Mouse (Mus musculus): ENCODE measurements at regions not wholly inside any gene's neighbourhood (a gene's known extent, or its start where the extent isn't known, plus 50 kb on each side); places are given as distances from the start of the nearest gene placed in this dataset.
"Not testable (repeated sequence)": the region's sequence is repeated elsewhere in the genome, so short reads cannot be mapped to it uniquely, and the experiment has no call there.

DNA sequence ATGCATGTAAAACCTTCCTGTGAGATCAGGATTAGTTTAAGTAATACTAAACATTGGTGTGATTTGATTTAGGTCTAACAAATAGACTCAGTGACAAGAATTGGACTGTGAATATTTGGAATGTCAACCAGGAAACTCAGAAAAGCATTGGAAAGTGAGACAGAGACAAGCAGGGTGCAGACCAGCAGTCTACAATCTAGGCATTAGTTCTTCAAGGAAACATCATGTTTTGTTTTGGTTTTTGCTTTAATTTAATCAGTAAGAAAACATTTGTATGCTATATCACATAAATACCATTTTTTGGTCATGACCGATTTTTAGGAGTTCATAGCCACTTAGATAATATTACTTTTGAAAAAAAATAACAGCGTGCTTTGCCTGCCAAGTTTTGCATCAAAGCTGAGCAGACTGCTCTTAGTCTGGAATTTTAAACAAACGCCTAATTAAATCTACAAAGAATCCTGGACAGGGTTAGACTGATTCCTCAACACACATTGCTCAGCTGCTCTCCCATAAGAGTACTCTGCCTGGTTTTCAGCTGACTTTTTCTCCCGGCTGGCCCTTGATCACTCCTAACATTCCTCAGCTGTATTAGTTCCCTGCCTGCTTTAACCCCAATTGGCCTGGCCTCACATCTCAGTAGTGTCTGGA, 396.5 kb upstream of the Kcnh7 start:
- H3K4me2 ChIP-seq, result no peak overlapping the region
- H3K27me3 ChIP-seq (replicated peaks), result no peaks in the 10 kb centered on the region
- H3K4me1 ChIP-seq (replicated peaks), result no peaks in the 10 kb centered on the region
- H3K27ac ChIP-seq (ENCODE audit: poor library complexity, severe bottlenecking), result no peak overlapping the region
- ATAC-seq (ENCODE audit: insufficient number of reproducible peaks, low FRiP score), result no peak
- H3K9me3 ChIP-seq (replicated peaks), result no peaks in the 10 kb centered on the region
- no peak overlapping the region for H3K4me3 ChIP-seq
- no peak overlapping the region for H3K9ac ChIP-seq
- 60% methylated on average over 4 of the region's 4 CpGs for WGBS
- H3K36me3 ChIP-seq, result no peaks in the 10 kb centered on the region

DNA sequence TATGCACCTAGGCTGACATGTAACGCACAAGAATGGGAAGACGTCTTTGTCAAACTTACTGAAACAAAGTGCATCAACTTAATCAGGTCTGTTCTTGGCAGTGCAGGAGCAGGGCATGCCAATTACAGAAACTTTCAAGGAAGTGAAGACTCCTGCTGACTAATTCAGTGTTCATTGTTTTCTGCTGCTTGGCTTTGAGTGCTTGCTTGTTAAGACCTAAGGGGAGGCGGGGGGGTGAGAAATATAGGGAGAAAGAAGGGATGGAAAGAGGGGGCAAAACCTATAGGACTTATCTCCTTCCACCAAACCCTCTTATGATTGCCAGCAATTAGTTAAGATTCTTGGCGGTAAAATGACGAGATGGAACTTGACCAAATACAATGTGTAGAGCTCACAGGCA, 391.1 kb upstream of the Kcnh7 start:
- no peak for ATAC-seq (ENCODE audit: insufficient number of reproducible peaks, low FRiP score)

DNA sequence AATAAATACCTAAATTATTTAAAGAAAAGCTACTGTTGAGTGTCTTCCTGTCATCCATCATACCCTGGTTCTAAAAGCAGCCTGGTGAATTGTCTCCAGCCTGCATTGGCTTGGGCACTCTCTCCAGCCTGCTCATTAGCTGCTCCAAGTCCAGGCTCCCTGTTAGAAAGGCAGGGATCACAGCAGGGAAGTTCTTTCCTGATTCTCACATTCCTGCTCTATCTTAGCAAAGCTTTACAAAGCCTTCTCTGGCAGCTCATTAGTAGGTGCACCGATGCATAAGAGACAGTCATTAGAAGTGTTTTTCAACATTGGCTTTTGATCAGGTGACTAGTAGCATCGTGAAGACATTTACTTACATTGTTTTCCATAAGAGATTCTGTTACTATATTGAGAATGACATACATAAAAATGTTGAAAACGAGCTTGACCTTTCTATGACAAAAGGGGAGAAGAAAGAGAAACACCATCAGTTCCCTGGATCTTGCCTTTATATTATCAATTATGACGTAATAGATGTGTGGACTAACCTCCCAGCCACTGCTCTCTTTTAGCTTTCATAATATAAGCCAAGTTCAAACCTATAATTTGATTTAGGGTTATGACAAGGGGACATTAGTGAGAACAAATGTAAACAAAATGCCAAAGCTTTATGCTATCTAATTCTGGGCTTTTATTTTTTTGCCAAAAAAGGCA, 390.1 kb upstream of the Kcnh7 start:
- Histone ChIP-seq H3K4me1 (replicated peaks) (0 out of 2 replicates have a peak, but pooled peaks cover 3% of the 10 kb centered on the region), H3K4me3 (no peak overlapping the region), H3K9ac (no peak overlapping the region), H3K36me3 (no peaks in the 10 kb centered on the region), H3K27ac (ENCODE audit: poor library complexity, severe bottlenecking) (no peak overlapping the region), H3K27me3 (replicated peaks) (no peaks in the 10 kb centered on the region), H3K9me3 (replicated peaks) (no peaks in the 10 kb centered on the region), H3K4me2 (no peak overlapping the region)
- no peak for ATAC-seq (ENCODE audit: insufficient number of reproducible peaks, low FRiP score)
- 24% methylated on average over 4 of the region's 4 CpGs for WGBS

More for the DNA sequence above, 391.1 kb upstream of the Kcnh7 start:
- no peaks in the 10 kb centered on the region for H3K36me3 ChIP-seq
- no peak overlapping the region for H3K4me2 ChIP-seq
- H3K4me3 ChIP-seq, result no peak overlapping the region
- no peaks in the 10 kb centered on the region for H3K27me3 ChIP-seq (replicated peaks)
- H3K27ac ChIP-seq (ENCODE audit: poor library complexity, severe bottlenecking), result no peak overlapping the region
- no peak overlapping the region for H3K9ac ChIP-seq
- 0 out of 2 replicates have a peak, but pooled peaks cover 3% of the 10 kb centered on the region for H3K4me1 ChIP-seq (replicated peaks)
- H3K9me3 ChIP-seq (replicated peaks), result no peaks in the 10 kb centered on the region
- WGBS, result 73% methylated on average over 5 of the region's 5 CpGs

DNA sequence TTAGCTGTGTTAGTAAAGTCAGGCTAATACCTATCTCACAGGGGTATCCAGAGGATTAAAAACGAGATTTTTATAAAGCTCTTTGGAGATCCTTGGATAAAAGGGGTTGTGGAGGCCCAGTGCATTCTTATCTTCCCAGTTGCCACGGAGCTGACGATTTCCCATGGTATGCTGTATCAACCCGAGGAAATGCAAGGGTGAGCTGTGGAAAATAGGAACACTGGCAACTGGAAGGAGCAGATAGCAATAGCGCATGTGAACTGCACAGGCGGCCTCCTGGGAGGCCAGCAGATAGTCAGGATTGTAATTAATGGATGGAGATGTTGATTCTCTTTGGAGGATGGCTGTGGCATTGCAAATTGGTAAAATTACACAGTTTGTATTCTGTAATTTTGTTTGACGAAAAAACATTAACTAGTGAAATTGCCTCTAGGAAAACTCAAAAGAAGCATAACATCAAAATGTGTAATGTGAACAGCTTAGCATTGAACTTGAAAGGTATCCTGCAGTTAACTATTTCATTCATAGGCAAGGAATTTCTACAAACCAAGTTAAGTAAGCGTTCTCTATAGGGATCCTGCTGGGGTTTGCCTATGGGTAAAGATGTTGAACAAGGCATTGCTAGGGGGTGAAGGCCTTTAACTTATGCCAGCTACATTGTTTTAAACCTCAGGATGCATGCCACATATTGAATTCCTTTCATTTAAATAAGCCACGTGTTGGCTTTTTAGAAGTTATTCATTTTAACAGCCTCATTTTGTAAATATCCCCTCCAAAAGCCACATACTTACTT, 389.1 kb upstream of the Kcnh7 start:
- WGBS, result 30% methylated on average over 9 of the region's 9 CpGs
- ATAC-seq (ENCODE audit: insufficient number of reproducible peaks, low FRiP score), result no peak
- Histone ChIP-seq H3K9ac (no peak overlapping the region), H3K36me3 (no peaks in the 10 kb centered on the region), H3K4me2 (no peak overlapping the region), H3K27me3 (replicated peaks) (no peaks in the 10 kb centered on the region), H3K9me3 (replicated peaks) (no peaks in the 10 kb centered on the region), H3K4me3 (no peak overlapping the region), H3K27ac (ENCODE audit: poor library complexity, severe bottlenecking) (no peak overlapping the region), H3K4me1 (replicated peaks) (0 out of 2 replicates have a peak, but pooled peaks cover 3% of the 10 kb centered on the region)

DNA sequence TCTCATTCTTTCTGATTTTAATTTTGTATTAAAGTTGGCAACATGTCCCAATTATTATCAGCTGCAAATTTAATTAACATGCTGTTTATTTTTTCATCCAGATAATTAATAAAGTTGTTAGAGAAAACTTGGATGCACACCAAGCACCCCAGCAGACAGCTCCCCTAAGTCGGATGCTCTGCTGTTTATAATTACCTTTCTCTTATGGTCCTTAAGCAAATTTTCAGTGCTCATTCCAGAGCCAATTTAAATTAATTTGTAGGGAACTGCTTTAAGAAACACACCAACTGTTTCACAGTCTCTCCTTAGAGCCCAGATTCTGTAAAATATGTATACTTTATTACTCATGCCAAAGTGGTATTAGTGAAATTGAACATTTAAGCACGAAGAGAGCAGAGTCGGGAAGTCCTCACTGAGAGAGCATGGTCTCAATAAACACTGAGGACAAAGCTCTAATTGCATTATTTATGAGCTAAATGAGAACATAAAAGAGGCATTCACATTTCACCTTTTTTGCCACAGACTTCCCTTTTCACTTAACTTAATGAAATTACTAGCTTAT, 372.9 kb upstream of the Kcnh7 start:
- H3K4me2 ChIP-seq, result no peak overlapping the region
- H3K4me1 ChIP-seq (replicated peaks), result no peaks in the 10 kb centered on the region
- H3K4me3 ChIP-seq, result no peak overlapping the region
- no peak overlapping the region for H3K27ac ChIP-seq (ENCODE audit: poor library complexity, severe bottlenecking)
- no peaks in the 10 kb centered on the region for H3K36me3 ChIP-seq
- H3K9ac ChIP-seq, result no peak overlapping the region
- no peaks in the 10 kb centered on the region for H3K27me3 ChIP-seq (replicated peaks)
- H3K9me3 ChIP-seq (replicated peaks), result 0 out of 2 replicates have a peak, but pooled peaks cover 3% of the 10 kb centered on the region
- 82% methylated on average over 3 of the region's 3 CpGs for WGBS
- no peak for ATAC-seq (ENCODE audit: insufficient number of reproducible peaks, low FRiP score)

DNA sequence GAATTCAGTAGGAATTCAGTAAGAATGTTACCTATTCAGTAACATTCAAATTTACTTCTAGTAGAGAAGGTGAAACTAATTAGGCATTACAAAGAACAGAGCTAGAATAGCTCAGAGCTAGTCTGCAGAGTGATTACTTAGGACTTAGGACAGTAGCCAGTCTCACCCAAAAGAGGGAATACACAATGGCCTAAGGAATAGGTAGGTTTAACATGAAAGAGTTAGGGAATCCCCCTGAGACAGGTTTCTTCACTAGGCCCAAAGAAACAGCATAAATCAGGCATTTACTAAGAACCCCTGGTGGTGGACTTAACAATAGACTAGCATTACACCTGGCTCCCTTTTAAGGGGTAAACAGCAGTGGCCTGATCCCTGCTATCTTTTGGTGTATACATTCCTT, 357.7 kb upstream of the Kcnh7 start:
- H3K27ac ChIP-seq (ENCODE audit: poor library complexity, severe bottlenecking); H3K36me3 ChIP-seq; H3K9me3 ChIP-seq (replicated peaks); H3K9ac ChIP-seq; H3K4me2 ChIP-seq; H3K4me3 ChIP-seq; H3K27me3 ChIP-seq (replicated peaks); ATAC-seq (ENCODE audit: insufficient number of reproducible peaks, low FRiP score); H3K4me1 ChIP-seq (replicated peaks): not testable (repeated sequence)

DNA sequence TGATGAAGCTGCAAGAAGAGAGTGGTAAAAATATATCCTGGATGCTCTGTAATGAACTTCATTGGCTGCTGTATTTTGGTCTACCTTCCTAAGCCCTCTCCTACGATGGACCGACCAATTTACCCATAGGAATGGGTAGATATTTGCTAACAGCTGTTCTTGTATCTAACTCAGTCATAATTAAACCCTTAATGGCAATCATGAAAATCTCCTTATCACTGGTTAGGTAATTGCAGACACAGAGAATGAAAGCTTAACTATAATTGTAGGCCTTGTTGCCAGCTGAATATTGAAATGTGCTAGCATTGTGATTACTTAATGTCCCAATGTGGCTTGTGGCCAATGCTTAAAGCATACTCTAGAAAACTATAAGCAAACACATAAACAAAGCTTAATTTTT, 334.4 kb upstream of the Kcnh7 start:
- WGBS, result 96% methylated on average over 2 of the region's 2 CpGs
- no peak for ATAC-seq (ENCODE audit: insufficient number of reproducible peaks, low FRiP score)
- H3K27ac ChIP-seq (ENCODE audit: poor library complexity, severe bottlenecking), result no peak overlapping the region

DNA sequence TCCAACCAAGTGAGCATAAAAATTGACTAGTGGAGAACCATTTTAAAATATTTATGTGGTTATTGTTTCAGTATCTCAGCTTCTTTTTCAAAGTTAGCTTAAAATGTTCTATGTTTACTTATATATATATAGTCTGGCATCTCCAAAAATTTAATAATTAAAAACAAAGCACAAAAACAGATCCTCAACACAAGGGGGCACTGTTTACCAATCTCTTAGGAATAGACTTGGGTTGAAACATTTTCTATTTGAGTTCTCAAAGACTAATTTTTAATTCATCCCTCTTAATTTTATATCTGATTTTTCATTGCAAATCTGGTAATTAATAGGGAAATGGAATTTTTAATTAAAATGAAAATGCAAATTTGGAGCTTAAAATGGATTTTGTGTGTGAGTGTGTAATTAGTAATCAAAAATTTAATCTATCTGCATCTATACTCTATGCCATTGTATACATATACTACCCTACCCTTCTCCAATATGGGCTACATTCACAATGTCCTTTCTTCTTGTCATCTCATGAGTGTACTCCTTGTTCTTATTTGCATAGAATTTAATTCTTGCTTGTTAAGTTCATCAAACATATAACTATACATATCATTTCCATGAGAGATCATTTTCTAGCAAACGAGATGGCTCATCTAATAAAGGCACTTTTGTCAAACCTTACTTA, 329.6 kb upstream of the Kcnh7 start:
- WGBS, result 53% methylated on average over 1 of the region's 1 CpGs
- no peak overlapping the region for H3K27ac ChIP-seq (ENCODE audit: poor library complexity, severe bottlenecking)
- no peaks in the 10 kb centered on the region for H3K36me3 ChIP-seq
- H3K4me2 ChIP-seq, result no peak overlapping the region
- no peak overlapping the region for H3K9ac ChIP-seq
- no peaks in the 10 kb centered on the region for H3K27me3 ChIP-seq (replicated peaks)
- no peak overlapping the region for H3K4me3 ChIP-seq
- H3K9me3 ChIP-seq (replicated peaks), result no peaks in the 10 kb centered on the region
- no peak for ATAC-seq (ENCODE audit: insufficient number of reproducible peaks, low FRiP score)
- no peaks in the 10 kb centered on the region for H3K4me1 ChIP-seq (replicated peaks)

More for the DNA sequence above, 334.4 kb upstream of the Kcnh7 start:
- no peaks in the 10 kb centered on the region for H3K9me3 ChIP-seq (replicated peaks)
- no peak overlapping the region for H3K4me2 ChIP-seq
- H3K36me3 ChIP-seq, result no peaks in the 10 kb centered on the region
- H3K4me1 ChIP-seq (replicated peaks), result no peaks in the 10 kb centered on the region
- no peak overlapping the region for H3K4me3 ChIP-seq
- no peaks in the 10 kb centered on the region for H3K27me3 ChIP-seq (replicated peaks)
- no peak overlapping the region for H3K9ac ChIP-seq

DNA sequence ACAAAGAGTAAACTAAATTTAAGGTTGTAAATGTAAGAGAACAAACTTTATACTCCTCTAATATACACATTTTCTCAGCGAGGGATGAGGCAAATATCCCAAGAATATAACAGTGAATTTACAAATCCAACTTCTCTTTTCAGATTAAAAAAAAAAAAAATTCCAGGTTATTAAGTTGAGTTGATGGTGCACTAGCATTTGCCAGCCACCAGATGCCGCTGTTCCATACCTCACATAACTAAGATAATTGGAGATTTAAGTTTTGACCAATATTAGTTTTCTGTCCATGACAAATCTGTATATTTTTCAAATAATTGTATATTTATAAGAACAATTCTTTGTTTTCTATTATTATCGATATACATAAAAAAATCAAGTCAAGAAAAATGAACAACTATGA, 319.9 kb upstream of the Kcnh7 start:
- WGBS, result 7% methylated on average over 3 of the region's 3 CpGs
- Histone ChIP-seq H3K4me3 (no peak overlapping the region), H3K9ac (no peak overlapping the region), H3K4me2 (no peak overlapping the region), H3K9me3 (replicated peaks) (no peaks in the 10 kb centered on the region), H3K36me3 (no peaks in the 10 kb centered on the region), H3K27ac (ENCODE audit: poor library complexity, severe bottlenecking) (no peak overlapping the region), H3K4me1 (replicated peaks) (no peaks in the 10 kb centered on the region), H3K27me3 (replicated peaks) (no peaks in the 10 kb centered on the region)
- ATAC-seq (ENCODE audit: insufficient number of reproducible peaks, low FRiP score), result no peak

DNA sequence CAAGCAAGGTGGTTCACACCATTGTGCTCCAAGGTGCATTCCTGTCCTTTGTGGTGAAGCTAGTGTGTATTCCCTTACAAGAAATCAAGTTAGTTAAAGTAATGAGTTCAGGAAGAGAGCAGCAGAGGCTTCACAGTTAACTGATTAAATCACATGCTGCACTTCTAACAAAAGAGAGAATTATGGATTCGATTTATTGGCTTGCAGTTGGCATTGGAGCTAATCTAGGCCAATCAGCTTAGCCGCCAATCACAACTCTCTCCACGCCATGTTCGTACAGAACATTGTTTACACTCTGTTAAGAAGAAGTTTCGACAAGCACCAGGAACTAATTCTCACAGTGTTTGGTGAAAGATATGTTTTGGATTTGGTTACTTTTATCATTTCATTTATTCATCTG, 292.3 kb upstream of the Kcnh7 start:
- WGBS, result 60% methylated on average over 5 of the region's 5 CpGs
- Histone ChIP-seq H3K36me3 (no peaks in the 10 kb centered on the region), H3K27me3 (replicated peaks) (no peaks in the 10 kb centered on the region), H3K4me1 (replicated peaks) (no peaks in the 10 kb centered on the region), H3K4me2 (no peak overlapping the region), H3K9ac (no peak overlapping the region), H3K27ac (ENCODE audit: poor library complexity, severe bottlenecking) (no peak overlapping the region), H3K9me3 (replicated peaks) (no peaks in the 10 kb centered on the region), H3K4me3 (no peak overlapping the region)
- ATAC-seq (ENCODE audit: insufficient number of reproducible peaks, low FRiP score), result no peak

DNA sequence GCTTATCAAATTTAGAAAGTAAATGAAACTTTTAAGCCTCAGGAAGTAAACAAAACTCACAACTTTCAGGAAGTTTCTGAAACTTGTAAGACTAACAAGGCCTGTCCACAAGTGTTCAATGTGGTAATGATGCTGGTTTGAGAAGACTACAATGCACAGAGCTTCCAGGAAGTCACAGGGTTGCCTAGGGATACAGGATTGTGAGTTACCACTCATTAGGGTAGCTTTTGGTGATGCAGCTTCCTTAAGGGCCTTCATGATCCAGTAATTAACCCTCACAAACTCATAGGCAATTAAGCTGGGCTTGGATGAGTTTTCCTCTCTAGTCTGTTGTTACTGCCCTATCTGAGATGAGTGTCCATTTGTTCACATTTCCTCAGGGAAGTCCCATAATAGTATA, 291.2 kb upstream of the Kcnh7 start:
- Histone ChIP-seq H3K4me3 (no peak overlapping the region), H3K27ac (ENCODE audit: poor library complexity, severe bottlenecking) (no peak overlapping the region), H3K4me1 (replicated peaks) (no peaks in the 10 kb centered on the region), H3K27me3 (replicated peaks) (no peaks in the 10 kb centered on the region), H3K9ac (no peak overlapping the region), H3K9me3 (replicated peaks) (no peaks in the 10 kb centered on the region), H3K36me3 (no peaks in the 10 kb centered on the region), H3K4me2 (no peak overlapping the region)
- ATAC-seq (ENCODE audit: insufficient number of reproducible peaks, low FRiP score), result no peak

Measured in heart, embryonic 12.5 days (tissue).